Mouse (Mus musculus): ENCODE measurements at regions not wholly inside any gene's neighbourhood (a gene's known extent, or its start where the extent isn't known, plus 50 kb on each side); places are given as distances from the start of the nearest gene placed in this dataset.

DNA sequence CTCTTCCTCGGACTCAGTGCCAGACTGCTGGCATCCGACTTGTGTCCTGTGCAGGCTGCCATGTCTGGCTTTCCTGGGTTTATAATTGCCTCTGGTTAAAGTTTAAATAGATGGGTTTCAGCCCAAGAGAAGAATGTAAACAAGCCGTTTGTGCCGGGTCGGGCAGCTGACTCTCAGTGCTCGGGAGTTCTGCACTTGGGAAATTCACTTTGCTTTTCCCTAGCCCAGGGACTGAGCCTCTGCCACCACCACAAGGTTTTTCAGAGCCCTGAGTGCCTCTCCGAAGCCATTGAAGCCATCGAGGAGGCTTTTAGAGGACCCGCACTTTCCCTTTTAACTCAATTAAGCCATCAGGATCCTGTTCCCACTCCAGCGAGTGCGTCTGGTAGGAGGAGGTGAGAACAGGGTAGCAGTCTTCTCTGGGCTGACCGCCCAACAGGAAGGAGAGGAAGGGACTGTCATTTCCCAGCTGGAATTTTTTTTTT is 80.8 kb upstream of the Mkln1 start:
- 5% methylated on average over 12 of the region's 12 CpGs for WGBS
- DNase-seq (ENCODE audit: low spot score): peak; percentile 54
- no peak for ATAC-seq (replicated peaks; ENCODE audit: low FRiP score, low read depth)
- peak overlapping the region; percentile 58 for H3K4me2 ChIP-seq (ENCODE audit: low read length)
- H3K4me3 ChIP-seq (replicated peaks; ENCODE audit: low read depth, low read length): peak overlapping the region; percentile 26
- no peaks in the 10 kb centered on the region for H3K27me3 ChIP-seq (ENCODE audit: insufficient read depth, low read length)
- TF ChIP-seq CTCF (IDR thresholded peaks at IDR 0.05; ENCODE audit: low read depth): no peak
- H3K9ac ChIP-seq (ENCODE audit: low read depth, low read length): peak overlapping the region; percentile 23; the same call in 1 of the 2 replicates
- H3K27ac ChIP-seq: peak overlapping the region; percentile 88
- H3K9me3 ChIP-seq (replicated peaks; ENCODE audit: low read length): no peaks in the 10 kb centered on the region
- H3K36me3 ChIP-seq (ENCODE audit: insufficient read depth, low read length): no peaks in the 10 kb centered on the region
- 0 out of 2 replicates have a peak, but pooled peaks cover 4% of the 10 kb centered on the region for H3K4me1 ChIP-seq (replicated peaks; ENCODE audit: insufficient read depth, low read length)

DNA sequence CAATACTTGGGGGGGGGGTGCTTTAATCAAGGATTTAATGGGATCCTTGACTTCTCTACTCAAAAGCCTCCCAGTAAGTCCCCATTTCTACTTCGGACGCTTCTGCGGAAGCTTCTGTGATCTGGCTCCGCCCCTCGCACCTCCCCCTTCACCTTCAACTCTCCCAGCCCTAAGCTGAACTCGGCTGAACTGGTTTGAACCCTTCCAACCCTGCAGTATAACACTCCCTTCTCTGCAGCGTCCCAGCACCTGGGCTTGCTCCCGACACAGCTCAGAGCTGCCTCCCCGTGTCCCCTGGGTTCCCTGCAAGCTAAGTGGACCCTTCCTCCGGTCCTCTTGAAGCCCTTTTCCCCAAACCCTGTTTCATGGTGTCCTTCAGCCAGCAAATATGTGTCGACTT is 80.0 kb upstream of the Mkln1 start:
- Histone ChIP-seq H3K4me1 (replicated peaks; ENCODE audit: insufficient read depth, low read length) (0 out of 2 replicates have a peak, but pooled peaks cover 4% of the 10 kb centered on the region), H3K27ac (peak overlapping the region; percentile 88), H3K4me3 (replicated peaks; ENCODE audit: low read depth, low read length) (peak overlapping the region; percentile 26; the same call in 1 of the 2 replicates), H3K4me2 (ENCODE audit: low read length) (peak overlapping the region; percentile 58), H3K36me3 (ENCODE audit: insufficient read depth, low read length) (no peaks in the 10 kb centered on the region), H3K9ac (ENCODE audit: low read depth, low read length) (no peak overlapping the region), H3K27me3 (ENCODE audit: insufficient read depth, low read length) (no peaks in the 10 kb centered on the region), H3K9me3 (replicated peaks; ENCODE audit: low read length) (no peaks in the 10 kb centered on the region)
- peak; percentile 64 for TF ChIP-seq CTCF (IDR thresholded peaks at IDR 0.05; ENCODE audit: low read depth)
- ATAC-seq (replicated peaks; ENCODE audit: low FRiP score, low read depth) (peak; percentile 93), DNase-seq (ENCODE audit: low spot score) (peak; percentile 75)
- WGBS: 4% methylated on average over 11 of the region's 11 CpGs

DNA sequence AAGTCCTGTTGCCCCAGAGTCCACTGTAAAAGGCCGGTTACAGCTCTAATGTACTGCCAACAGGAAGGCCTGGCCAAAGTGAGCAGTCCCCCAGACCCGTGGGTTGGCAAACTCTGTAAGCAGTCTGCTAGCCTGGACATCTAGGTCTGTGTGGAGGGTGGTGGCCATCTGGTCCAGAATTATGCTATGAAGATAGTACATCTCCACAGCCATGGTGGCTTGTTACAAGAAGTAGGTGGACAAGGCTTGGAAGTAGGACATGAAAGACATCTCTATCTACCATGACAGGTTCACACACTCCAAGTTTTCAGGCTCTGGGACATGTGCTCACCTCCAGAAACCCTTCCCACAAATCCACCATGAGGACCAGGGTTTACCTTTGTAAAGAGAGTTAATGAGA is 79.1 kb upstream of the Mkln1 start:
- Histone ChIP-seq H3K9me3 (replicated peaks; ENCODE audit: low read length) (no peaks in the 10 kb centered on the region), H3K27ac (no peak overlapping the region), H3K36me3 (ENCODE audit: insufficient read depth, low read length) (no peaks in the 10 kb centered on the region), H3K27me3 (ENCODE audit: insufficient read depth, low read length) (no peaks in the 10 kb centered on the region), H3K4me2 (ENCODE audit: low read length) (no peak overlapping the region), H3K4me3 (replicated peaks; ENCODE audit: low read depth, low read length) (no peak overlapping the region), H3K9ac (ENCODE audit: low read depth, low read length) (no peak overlapping the region), H3K4me1 (replicated peaks; ENCODE audit: insufficient read depth, low read length) (0 out of 2 replicates have a peak, but pooled peaks cover 4% of the 10 kb centered on the region)
- 85% methylated on average over 2 of the region's 2 CpGs for WGBS
- ATAC-seq (replicated peaks; ENCODE audit: low FRiP score, low read depth) (no peak), DNase-seq (ENCODE audit: low spot score) (no peak)
- TF ChIP-seq CTCF (IDR thresholded peaks at IDR 0.05; ENCODE audit: low read depth): no peak

DNA sequence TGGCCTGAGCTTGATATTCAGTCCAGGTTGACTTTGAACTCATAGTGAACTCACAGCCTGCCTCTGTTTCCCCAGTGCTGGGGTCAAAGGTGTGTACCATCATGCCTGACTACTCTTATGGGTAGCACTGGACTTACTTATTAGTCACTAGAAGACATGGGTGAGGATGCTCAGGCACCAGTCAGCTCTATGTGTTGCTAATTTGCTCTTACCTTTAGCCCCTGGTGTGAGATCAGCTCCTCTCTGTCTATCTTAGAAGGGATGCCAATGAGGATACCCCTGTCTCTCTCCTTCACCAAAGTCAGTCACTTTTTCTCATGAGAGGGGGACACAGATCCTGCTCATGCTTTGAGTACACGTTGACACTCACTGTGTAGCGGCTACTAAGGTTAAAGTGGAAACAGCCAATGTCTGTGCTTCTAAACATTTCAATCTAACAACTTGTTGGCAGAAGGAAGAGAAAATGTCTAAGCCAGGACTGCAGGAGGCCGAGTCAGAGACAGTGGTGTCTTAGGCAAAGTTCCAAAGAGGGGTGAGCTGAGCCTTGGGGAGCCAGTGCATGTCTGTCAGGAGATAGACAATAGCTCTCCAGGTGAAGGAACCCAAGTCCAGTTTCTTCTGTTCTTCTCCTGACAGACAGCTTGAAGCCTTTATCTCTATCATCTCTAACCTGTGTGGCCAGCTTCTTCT is 78.2 kb upstream of the Mkln1 start:
- no peaks in the 10 kb centered on the region for H3K36me3 ChIP-seq (ENCODE audit: insufficient read depth, low read length)
- DNase-seq (ENCODE audit: low spot score) (no peak), ATAC-seq (replicated peaks; ENCODE audit: low FRiP score, low read depth) (no peak)
- H3K4me1 ChIP-seq (replicated peaks; ENCODE audit: insufficient read depth, low read length): 0 out of 2 replicates have a peak, but pooled peaks cover 4% of the 10 kb centered on the region
- WGBS: 73% methylated on average over 3 of the region's 3 CpGs
- H3K27ac ChIP-seq: no peak overlapping the region
- H3K4me2 ChIP-seq (ENCODE audit: low read length): no peak overlapping the region
- H3K4me3 ChIP-seq (replicated peaks; ENCODE audit: low read depth, low read length): no peak overlapping the region
- no peak for TF ChIP-seq CTCF (IDR thresholded peaks at IDR 0.05; ENCODE audit: low read depth)
- no peak overlapping the region for H3K9ac ChIP-seq (ENCODE audit: low read depth, low read length)
- H3K27me3 ChIP-seq (ENCODE audit: insufficient read depth, low read length): no peaks in the 10 kb centered on the region
- H3K9me3 ChIP-seq (replicated peaks; ENCODE audit: low read length): no peaks in the 10 kb centered on the region

DNA sequence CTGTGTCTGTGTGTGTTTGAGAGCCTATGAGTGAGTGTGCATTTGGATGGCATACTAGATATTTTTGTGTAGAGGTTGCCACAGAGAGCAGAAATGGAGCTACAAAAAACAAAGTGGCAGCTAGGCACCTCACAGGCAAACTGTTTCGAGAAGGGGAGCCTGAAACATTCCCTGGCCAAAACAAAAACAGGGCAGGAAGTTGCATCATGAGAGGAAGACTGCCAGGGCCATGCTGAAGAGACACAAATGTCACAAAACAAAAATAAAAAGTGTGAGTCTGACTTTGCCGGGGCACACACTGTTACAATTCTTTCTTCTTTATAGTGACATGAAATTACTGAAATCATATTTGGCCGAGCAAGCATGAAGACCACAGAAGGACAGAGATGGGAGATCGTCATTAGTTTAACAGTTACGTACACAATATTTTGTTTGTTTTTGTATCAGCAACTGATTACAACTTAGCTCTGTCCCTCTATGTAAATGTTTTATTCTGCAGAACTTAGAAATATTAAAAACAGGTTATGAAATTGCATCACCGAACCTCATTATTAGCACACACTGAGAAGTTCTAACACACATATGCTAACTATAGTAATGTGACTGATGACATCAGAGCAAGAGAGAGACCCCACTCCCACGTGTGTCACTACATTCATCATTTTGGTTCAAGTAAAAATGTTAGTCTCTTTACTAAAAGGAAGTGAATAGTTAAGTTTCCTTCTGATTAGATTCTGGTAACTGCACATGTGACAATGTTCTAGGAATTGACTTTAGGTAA is 77.3 kb upstream of the Mkln1 start:
- Histone ChIP-seq H3K4me2 (ENCODE audit: low read length) (no peak overlapping the region), H3K9ac (ENCODE audit: low read depth, low read length) (no peak overlapping the region), H3K9me3 (replicated peaks; ENCODE audit: low read length) (no peaks in the 10 kb centered on the region), H3K27ac (no peak overlapping the region), H3K27me3 (ENCODE audit: insufficient read depth, low read length) (no peaks in the 10 kb centered on the region), H3K4me3 (replicated peaks; ENCODE audit: low read depth, low read length) (no peak overlapping the region), H3K4me1 (replicated peaks; ENCODE audit: insufficient read depth, low read length) (0 out of 2 replicates have a peak, but pooled peaks cover 4% of the 10 kb centered on the region), H3K36me3 (ENCODE audit: insufficient read depth, low read length) (no peaks in the 10 kb centered on the region)
- TF ChIP-seq CTCF (IDR thresholded peaks at IDR 0.05; ENCODE audit: low read depth): no peak
- WGBS: 72% methylated on average over 7 of the region's 7 CpGs
- no peak for DNase-seq (ENCODE audit: low spot score)
- no peak for ATAC-seq (replicated peaks; ENCODE audit: low FRiP score, low read depth)

DNA sequence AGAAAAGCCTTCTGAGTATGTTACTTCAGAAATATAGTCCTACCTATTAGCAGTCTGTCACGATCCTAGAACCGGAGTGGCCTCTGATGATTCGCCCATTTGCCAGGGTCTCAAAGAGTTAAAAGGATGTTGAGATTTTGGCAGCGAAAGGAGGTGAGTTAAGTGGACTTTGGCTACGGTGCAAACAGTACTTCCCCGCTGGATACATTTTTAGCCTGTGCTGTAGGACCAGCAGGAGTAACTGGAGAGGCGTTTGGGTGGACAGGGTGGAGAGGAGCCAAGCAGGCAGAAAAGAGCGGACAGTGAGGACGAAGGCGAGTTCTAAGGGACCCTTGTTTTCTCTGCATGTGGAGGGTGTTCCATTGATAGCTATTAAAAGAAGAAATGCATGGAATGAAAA is 76.6 kb upstream of the Mkln1 start:
- H3K4me1 ChIP-seq (replicated peaks; ENCODE audit: insufficient read depth, low read length): 0 out of 2 replicates have a peak, but pooled peaks cover 4% of the 10 kb centered on the region
- H3K4me3 ChIP-seq (replicated peaks; ENCODE audit: low read depth, low read length): no peak overlapping the region
- H3K27ac ChIP-seq: no peak overlapping the region
- no peak overlapping the region for H3K9ac ChIP-seq (ENCODE audit: low read depth, low read length)
- H3K4me2 ChIP-seq (ENCODE audit: low read length): no peak overlapping the region
- H3K36me3 ChIP-seq (ENCODE audit: insufficient read depth, low read length): no peaks in the 10 kb centered on the region
- ATAC-seq (replicated peaks; ENCODE audit: low FRiP score, low read depth) (no peak), DNase-seq (ENCODE audit: low spot score) (no peak)
- H3K27me3 ChIP-seq (ENCODE audit: insufficient read depth, low read length): no peaks in the 10 kb centered on the region
- H3K9me3 ChIP-seq (replicated peaks; ENCODE audit: low read length): no peaks in the 10 kb centered on the region
- TF ChIP-seq CTCF (IDR thresholded peaks at IDR 0.05; ENCODE audit: low read depth): no peak
- WGBS: 49% methylated on average over 10 of the region's 10 CpGs

Measured in kidney, postnatal 0 days (tissue).